Mouse (Mus musculus) adrenal gland, postnatal 25 days (tissue): ENCODE results near the gene Plk5. TPM values are rescaled to one million over a fixed set of nuclear protein-coding genes. Genes with fewer than 3 reads are reported as not detected.

Experiments
- microRNA-seq, 2 experiments: library from miRNA; unstranded; fragments of <30 nt; microRNA quantifications; one replicate each; pipeline ENCODE4 v1.2.0; 2021
- total RNA-seq: library from RNA; stranded (reverse); gene quantifications from 2 replicates; pipeline ENCODE4 v1.2.3, GENCODE M21; 2021

Gene Plk5
- total RNA-seq, 1 experiment from 2014 or later: 0.15 TPM

Small RNAs within 50 kb of the gene (microRNA-seq; reads per million reads assigned to microRNA genes)
- gene Gm22721: 0 reads per million in 2 experiments

Other genes starting within 250 kb of the Plk5 start
- gene Stk11, start 240.7 kb upstream of the Plk5 start, total RNA-seq: 154 TPM in 2 replicates
- 460 and 592 TPM in 2 replicates for gene Atp5d, start 217.8 kb upstream of the Plk5 start, total RNA-seq
- gene Cbarp, start 215.6 kb upstream of the Plk5 start, total RNA-seq: 45.4 and 67.9 TPM in 2 replicates
- gene Midn, start 208.2 kb upstream of the Plk5 start, total RNA-seq: 74.1 and 97.4 TPM in 2 replicates
- gene Cirbp, start 190.5 kb upstream of the Plk5 start, total RNA-seq: 49.9 and 142 TPM in 2 replicates
- 15.6 and 16.7 TPM in 2 replicates for gene 1600002K03Rik, start 183.5 kb upstream of the Plk5 start, total RNA-seq
- gene Efna2, start 177.0 kb upstream of the Plk5 start, total RNA-seq: 2.7 and 5.2 TPM in 2 replicates
- 23.4 and 37.9 TPM in 2 replicates for gene Mum1, start 130.0 kb upstream of the Plk5 start, total RNA-seq
- gene Ndufs7, start 107.3 kb upstream of the Plk5 start, total RNA-seq: 238 and 243 TPM in 2 replicates
- 326 and 398 TPM in 2 replicates for gene Gamt, start 95.4 kb upstream of the Plk5 start, total RNA-seq
- gene Dazap1, start 95.0 kb upstream of the Plk5 start, total RNA-seq: 111 and 117 TPM in 2 replicates
- gene Rps15, start 64.0 kb upstream of the Plk5 start, total RNA-seq: 1,145 and 1,195 TPM in 2 replicates
- 1.4 and 3.2 TPM in 2 replicates for gene Apc2, start 60.5 kb upstream of the Plk5 start, total RNA-seq
- 31.7 and 33.5 TPM in 2 replicates for gene 2310011J03Rik, start 35.9 kb upstream of the Plk5 start, total RNA-seq
- gene Pcsk4, start 27.0 kb upstream of the Plk5 start, total RNA-seq: 3.0 and 4.3 TPM in 2 replicates
- gene Reep6, start 26.5 kb upstream of the Plk5 start, total RNA-seq: 8.0 and 12.8 TPM in 2 replicates
- 8.9 and 10.4 TPM in 2 replicates for gene Adamtsl5, start 8.0 kb upstream of the Plk5 start, total RNA-seq
- 18.3 and 21.7 TPM in 2 replicates for gene Mex3d, start 31.2 kb downstream of the Plk5 start, total RNA-seq
- gene Mbd3, start 43.1 kb downstream of the Plk5 start, total RNA-seq: 127 and 139 TPM in 2 replicates
- gene Uqcr11, start 50.4 kb downstream of the Plk5 start, total RNA-seq: 728 and 779 TPM in 2 replicates
- 63.1 and 84.1 TPM in 2 replicates for gene Tcf3, start 77.2 kb downstream of the Plk5 start, total RNA-seq
- not detected in 2 replicates for gene Onecut3, start 138.4 kb downstream of the Plk5 start, total RNA-seq
- gene Atp8b3, start 182.7 kb downstream of the Plk5 start, total RNA-seq: 0.29 and 0.64 TPM in 2 replicates
- 57.4 and 63.5 TPM in 2 replicates for gene Rexo1, start 205.1 kb downstream of the Plk5 start, total RNA-seq
- 9.6 and 14.8 TPM in 2 replicates for gene Klf16, start 220.9 kb downstream of the Plk5 start, total RNA-seq
- 87.8 and 100 TPM in 2 replicates for gene Abhd17a, start 233.9 kb downstream of the Plk5 start, total RNA-seq
- 64.8 and 68.6 TPM in 2 replicates for gene Scamp4, start 246.4 kb downstream of the Plk5 start, total RNA-seq
- 3.5 and 5.6 TPM in 2 replicates for gene Adat3, start 246.4 kb downstream of the Plk5 start, total RNA-seq
- 2.3 and 3.0 TPM in 2 replicates for gene Gm49322, start 249.6 kb downstream of the Plk5 start, total RNA-seq